18 mouse cellular contexts compared by ENCODE assay signal in genomic region chr9:78881307-78881790, GRCm38 (mm10).
A peak's percentile ranks its signal among the peaks of the same experiment; 100 is the strongest.
DNase-seq lines count a peak whose midpoint lies in the region; ATAC-seq and TF ChIP-seq lines count a peak whose summit lies in the region.
"Had no signal": no experiment of that assay in that cellular context is flagged by ENCODE, and none has a peak within 500 bp of the region (broad histone marks: within the 10 kb centered on the region; RNA-seq: fewer than 3 reads in every experiment).

No protein-coding gene starts in this region.

- WGBS in hindbrain, embryonic 10.5 days = 71% methylated on average over 5 of the region's 5 CpGs
- WGBS in hindbrain, embryonic 13.5 days = 62% methylated on average over 5 of the region's 5 CpGs
- WGBS in forebrain, embryonic 12.5 days = 21% methylated on average over 5 of the region's 5 CpGs
- WGBS in hindbrain, embryonic 16.5 days = 60% methylated on average over 5 of the region's 5 CpGs
- WGBS in midbrain, postnatal 0 days = 30% methylated on average over 5 of the region's 5 CpGs

- H3K4me3 ChIP-seq in hindbrain, embryonic 10.5 days = no peak overlapping the region
- no peak overlapping the region for H3K4me3 ChIP-seq in hindbrain, embryonic 13.5 days
- no peak overlapping the region for H3K4me3 ChIP-seq in forebrain, embryonic 12.5 days (replicated peaks)
- H3K4me3 ChIP-seq in hindbrain, embryonic 16.5 days (ENCODE audit: low read length) = no peak overlapping the region
- no peak overlapping the region for H3K4me3 ChIP-seq in midbrain, postnatal 0 days (ENCODE audit: low read depth, low read length)
- H3K4me3 ChIP-seq: heart, embryonic 10.5 days; liver, embryonic 13.5 days; myocyte; neural tube, embryonic 15.5 days had no signal

- H3K4me1 ChIP-seq in hindbrain, embryonic 10.5 days (replicated peaks) = peaks cover 20% of the 10 kb centered on the region
- H3K4me1 ChIP-seq in hindbrain, embryonic 13.5 days (replicated peaks) = peaks cover 8% of the 10 kb centered on the region
- peaks cover 24% of the 10 kb centered on the region for H3K4me1 ChIP-seq in forebrain, embryonic 12.5 days
- no peaks in the 10 kb centered on the region for H3K4me1 ChIP-seq in hindbrain, embryonic 16.5 days (ENCODE audit: control insufficient read depth, insufficient read depth, low read depth, low read length)
- H3K4me1 ChIP-seq in midbrain, postnatal 0 days (ENCODE audit: insufficient read depth, low read length) = 0 out of 2 replicates have a peak, but pooled peaks cover 5% of the 10 kb centered on the region
- H3K4me1 ChIP-seq: liver, embryonic 13.5 days had no signal

- no peaks in the 10 kb centered on the region for H3K27me3 ChIP-seq in hindbrain, embryonic 10.5 days (ENCODE audit: insufficient read depth, poor library complexity, severe bottlenecking)
- no peaks in the 10 kb centered on the region for H3K27me3 ChIP-seq in hindbrain, embryonic 13.5 days
- no peaks in the 10 kb centered on the region for H3K27me3 ChIP-seq in forebrain, embryonic 12.5 days
- H3K27me3 ChIP-seq in hindbrain, embryonic 16.5 days (replicated peaks; ENCODE audit: control insufficient read depth, insufficient read depth, low read length) = no peaks in the 10 kb centered on the region
- no peaks in the 10 kb centered on the region for H3K27me3 ChIP-seq in midbrain, postnatal 0 days (ENCODE audit: insufficient read depth, low read length)
- H3K27me3 ChIP-seq: liver, embryonic 13.5 days; neural tube, embryonic 15.5 days had no signal

- no peaks in the 10 kb centered on the region for H3K36me3 ChIP-seq in hindbrain, embryonic 10.5 days
- H3K36me3 ChIP-seq in hindbrain, embryonic 13.5 days = no peaks in the 10 kb centered on the region
- H3K36me3 ChIP-seq in forebrain, embryonic 12.5 days (replicated peaks) = no peaks in the 10 kb centered on the region
- no peaks in the 10 kb centered on the region for H3K36me3 ChIP-seq in hindbrain, embryonic 16.5 days (ENCODE audit: control insufficient read depth, insufficient read depth, low read length)
- H3K36me3 ChIP-seq in midbrain, postnatal 0 days (ENCODE audit: insufficient read depth, low read length) = no peaks in the 10 kb centered on the region
- H3K36me3 ChIP-seq: heart, embryonic 10.5 days; liver, embryonic 13.5 days; neural tube, embryonic 15.5 days had no signal

- DNase-seq in hindbrain, embryonic 10.5 days (ENCODE audit: low spot score) = no peak
- peak; percentile 4 for DNase-seq in midbrain, postnatal 0 days (ENCODE audit: low spot score)
- no peak for DNase-seq in layer of hippocampus, adult 18-20 months (ENCODE audit: low spot score in 2 of 2)
- DNase-seq in gastrocnemius, postnatal 4 days (ENCODE audit: low spot score in 2 of 2) = no peak
- DNase-seq: adrenal gland, postnatal 14 days; cerebellum, adult 9-10 months; gastrocnemius, postnatal 36 days; heart, postnatal 10 days; layer of hippocampus, postnatal 36 days; left cerebral cortex, postnatal 4 days; liver, embryonic 13.5 days; thymus, postnatal 4 days had no signal

- H3K27ac ChIP-seq in hindbrain, embryonic 10.5 days = peak overlapping the region; percentile 25; the same call in 1 of the 2 replicates
- H3K27ac ChIP-seq in hindbrain, embryonic 13.5 days = no peak overlapping the region
- H3K27ac ChIP-seq in forebrain, embryonic 12.5 days = peak overlapping the region; percentile 82
- H3K27ac ChIP-seq in hindbrain, embryonic 16.5 days (ENCODE audit: low read depth, low read length) = no peak overlapping the region
- no peak overlapping the region for H3K27ac ChIP-seq in midbrain, postnatal 0 days (ENCODE audit: low read depth, low read length)
- H3K27ac ChIP-seq: heart, embryonic 10.5 days; liver, embryonic 13.5 days; neural tube, embryonic 15.5 days had no signal

- no peak for ATAC-seq in hindbrain, embryonic 13.5 days (ENCODE audit: low FRiP score)
- peak; percentile 50; the same call in 1 of the 2 replicates for ATAC-seq in forebrain, embryonic 12.5 days (ENCODE audit: low FRiP score)
- peak; percentile 50; the same call in 1 of the 2 replicates for ATAC-seq in hindbrain, embryonic 16.5 days
- ATAC-seq in midbrain, postnatal 0 days (ENCODE audit: low FRiP score) = peak; percentile 62; the same call in 1 of the 2 replicates

- H3K9me3 ChIP-seq in hindbrain, embryonic 10.5 days = no peaks in the 10 kb centered on the region
- no peaks in the 10 kb centered on the region for H3K9me3 ChIP-seq in hindbrain, embryonic 13.5 days
- H3K9me3 ChIP-seq in forebrain, embryonic 12.5 days = no peaks in the 10 kb centered on the region
- no peaks in the 10 kb centered on the region for H3K9me3 ChIP-seq in hindbrain, embryonic 16.5 days (ENCODE audit: control insufficient read depth, low read length)
- H3K9me3 ChIP-seq in midbrain, postnatal 0 days (ENCODE audit: low read length) = no peaks in the 10 kb centered on the region
- H3K9me3 ChIP-seq: heart, embryonic 10.5 days; liver, embryonic 13.5 days; neural tube, embryonic 15.5 days had no signal

- no peak overlapping the region for H3K9ac ChIP-seq in hindbrain, embryonic 13.5 days
- H3K9ac ChIP-seq in forebrain, embryonic 12.5 days = 0 out of 2 replicates have a peak overlapping the region, but pooled peaks have one; percentile 21
- H3K9ac ChIP-seq in hindbrain, embryonic 16.5 days (ENCODE audit: low read depth, low read length) = peak overlapping the region; percentile 35; the same call in 1 of the 2 replicates
- H3K9ac ChIP-seq in midbrain, postnatal 0 days (replicated peaks; ENCODE audit: low read length, poor library complexity, severe bottlenecking) = 0 out of 2 replicates have a peak overlapping the region, but pooled peaks have one; percentile 4
- H3K9ac ChIP-seq: liver, embryonic 13.5 days; neural tube, embryonic 15.5 days had no signal

- no peak overlapping the region for H3K4me2 ChIP-seq in hindbrain, embryonic 13.5 days
- H3K4me2 ChIP-seq in forebrain, embryonic 12.5 days = peak overlapping the region; percentile 27; the same call in 1 of the 2 replicates
- peak overlapping the region; percentile 15; the same call in 1 of the 2 replicates for H3K4me2 ChIP-seq in hindbrain, embryonic 16.5 days (ENCODE audit: low read length)
- peak overlapping the region; percentile 24; the same call in 1 of the 2 replicates for H3K4me2 ChIP-seq in midbrain, postnatal 0 days (ENCODE audit: low read depth, low read length, poor library complexity, severe bottlenecking)
- H3K4me2 ChIP-seq: liver, embryonic 13.5 days; neural tube, embryonic 15.5 days had no signal

- no peak for TF ChIP-seq CTCF in midbrain, postnatal 0 days (IDR thresholded peaks at IDR 0.05)

Comparison
In these comparisons a context has a peak if more than half of its experiments do, and no peak if none do; other contexts are left out.
1. H3K27ac ChIP-seq: peak in hindbrain, embryonic 10.5 days (single experiment) and forebrain, embryonic 12.5 days (single experiment); none in hindbrain, embryonic 13.5 days (single experiment), hindbrain, embryonic 16.5 days (single experiment) and midbrain, postnatal 0 days (single experiment).